Mouse (Mus musculus) small intestine, adult 2 months (tissue): ENCODE measurements around the gene Wdr48. TPM values are rescaled to one million over a fixed set of nuclear protein-coding genes. Genes with fewer than 3 reads are reported as not detected.

ENCODE experiments used
- H3K27ac ChIP-seq: fragments of 200-500 bp; 2 replicates; pipeline ENCODE4 v1.5.1; 2012; ENCODE audit warnings: low read depth, low read length, control low read depth, inconsistent platforms; ENCODE audit not compliant: insufficient read depth
- H3K27me3 ChIP-seq: fragments of 200-500 bp; 2 replicates; pipeline ENCODE4 v1.6.1; 2012; ENCODE audit warnings: mild to moderate bottlenecking, moderate library complexity, low read length, inconsistent platforms; ENCODE audit not compliant: control insufficient read depth, insufficient read depth
- H3K36me3 ChIP-seq: fragments of 200-500 bp; 2 replicates; pipeline ENCODE4 v1.6.1; 2012; ENCODE audit warnings: mild to moderate bottlenecking, low read length, control low read depth, inconsistent platforms; ENCODE audit not compliant: control insufficient read depth, insufficient read depth
- H3K4me1 ChIP-seq: fragments of 200-500 bp; 2 replicates; pipeline ENCODE4 v1.6.1; 2012; ENCODE audit warnings: low read length, inconsistent platforms, mixed read lengths; ENCODE audit not compliant: control insufficient read depth, insufficient read depth, insufficient read length
- H3K4me3 ChIP-seq: fragments of 200-500 bp; 2 replicates; pipeline ENCODE4 v1.5.1; 2012; ENCODE audit warnings: low read depth, mild to moderate bottlenecking, control low read depth, inconsistent platforms, low read length, moderate library complexity
- CTCF ChIP-seq: fragments of 200-500 bp; IDR thresholded peaks from 2 replicates; pipeline ENCODE4 v1.5.1; 2012; ENCODE audit warnings: low read depth, mild to moderate bottlenecking, control low read depth, inconsistent platforms, low read length, moderate library complexity, mixed read lengths; ENCODE audit not compliant: insufficient replicate concordance, insufficient read length; ENCODE audit errors: extremely low read depth
- POLR2A ChIP-seq: fragments of 200-500 bp; IDR thresholded peaks from 2 replicates; pipeline ENCODE4 v1.6.1; 2012; ENCODE audit warnings: low read depth, mild to moderate bottlenecking, control low read depth, inconsistent platforms, low read length, moderate library complexity
- WGBS: fragments of 180-500 bp; shearing (Covaris S2); methylation state at CpG from one replicate; pipeline ENCODE4 v1.1.7; 2018; 5-methylcytosine and 5-hydroxymethylcytosine counted together
- polyA plus RNA-seq: library from polyadenylated mRNA; depleted of rRNA; stranded (reverse); fragments of >200 nt; gene quantifications from 2 replicates; pipeline ENCODE4 v1.2.3, GENCODE M21; 2012; rRNA removed

Gene Wdr48
- 8.6 and 15.5 TPM in 2 replicates for polyA plus RNA-seq

DNA sequence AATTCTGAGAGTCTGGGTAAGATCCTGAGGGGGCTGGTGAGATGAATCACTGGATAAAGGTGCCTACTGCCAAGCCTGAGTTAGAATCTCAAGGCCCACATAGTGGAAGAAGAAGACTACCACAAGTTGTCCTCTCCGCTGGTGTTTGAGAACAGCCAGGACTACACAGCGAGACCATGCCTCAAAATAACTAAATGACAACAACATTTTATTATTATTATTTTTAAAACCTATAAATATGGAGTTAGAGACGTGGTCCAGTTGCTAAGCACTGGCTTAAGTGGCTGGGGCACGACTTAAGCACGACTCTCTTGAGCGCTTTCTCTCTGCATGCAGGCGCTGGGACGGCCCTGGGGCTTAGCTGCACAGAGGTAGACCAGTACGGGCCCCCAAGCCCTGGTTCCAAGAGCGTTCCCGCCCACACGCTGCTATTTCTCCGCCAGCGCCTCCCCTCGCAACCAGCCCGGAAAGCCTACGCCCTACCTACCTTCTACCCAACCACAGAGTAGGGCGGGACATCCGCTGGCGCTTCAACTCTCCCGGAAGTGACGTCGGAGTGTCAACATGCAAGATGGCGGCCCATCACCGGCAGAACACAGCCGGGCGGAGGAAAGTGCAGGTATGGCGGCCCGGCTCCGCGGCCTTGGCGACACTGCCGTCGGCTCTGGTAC is at the start of gene Wdr48:
Wdr48 (plus strand) TSS at position 540 of the 671 bp plus-strand sequence.
- no peaks in the 10 kb centered on the region for H3K36me3 ChIP-seq
- WGBS = 3% methylated on average over 34 of the region's 34 CpGs
- TF ChIP-seq POLR2A (peak; percentile 77), CTCF (no peak)
- no peaks in the 10 kb centered on the region for H3K27me3 ChIP-seq
- H3K27ac ChIP-seq = no peak within 1 kb of the TSS; the same call in 1 of the 2 replicates
- peak within 1 kb of the TSS; percentile 93 for H3K4me3 ChIP-seq
- peaks cover 3% of the 10 kb centered on the region; the same call in 1 of the 2 replicates for H3K4me1 ChIP-seq

DNA sequence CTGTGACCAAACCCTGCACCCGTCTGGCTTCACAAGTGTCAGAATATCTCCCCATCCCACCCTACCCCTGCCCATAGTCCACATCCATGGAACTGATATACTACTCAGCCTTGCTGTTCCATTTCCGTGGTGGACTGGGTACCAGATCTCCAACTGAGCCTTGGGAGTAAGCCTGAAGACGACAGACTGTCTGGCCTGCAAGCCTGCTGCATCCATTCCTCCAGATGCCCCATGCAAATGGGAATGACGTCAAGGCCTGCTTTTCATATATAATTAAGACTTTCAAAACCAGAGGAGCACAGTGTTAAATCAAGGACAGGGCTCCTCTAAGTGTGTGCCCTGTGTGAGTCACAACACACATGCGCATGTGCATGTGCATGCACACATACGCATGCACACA is 47.5 kb upstream of the Wdr48 start:
- TF ChIP-seq POLR2A (no peak), CTCF (no peak)
- Histone ChIP-seq H3K27me3 (no peaks in the 10 kb centered on the region), H3K4me1 (peaks cover under 1% of the 10 kb centered on the region; the same call in 1 of the 2 replicates), H3K36me3 (no peaks in the 10 kb centered on the region), H3K4me3 (no peak overlapping the region), H3K27ac (no peak overlapping the region)
- WGBS = 84% methylated on average over 6 of the region's 6 CpGs

DNA sequence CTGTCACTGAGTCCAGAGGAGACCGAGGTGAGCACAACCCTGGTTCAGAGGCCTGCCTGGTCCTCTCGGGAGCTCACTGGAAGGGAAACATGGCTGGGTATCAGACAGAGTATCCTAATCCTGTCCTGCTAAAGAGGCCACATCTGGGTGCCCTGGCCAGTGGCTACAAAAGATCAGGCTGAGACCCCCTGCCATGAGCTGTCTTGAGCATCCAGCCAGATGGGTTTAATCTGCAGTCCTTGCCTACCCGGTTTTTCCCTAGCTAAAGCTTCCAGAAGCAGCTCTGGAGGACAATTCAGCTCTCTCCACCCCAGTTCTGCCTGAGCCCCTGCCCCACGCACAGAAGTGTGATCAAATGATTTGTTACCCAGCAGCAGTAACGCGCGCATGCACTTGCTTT is 46.0 kb upstream of the Wdr48 start:
- no peak overlapping the region for H3K4me3 ChIP-seq

GRCm38 (mm10) chr9:119849214-119849613 is 45.5 kb upstream of the Wdr48 start:
- Histone ChIP-seq H3K27me3 (no peaks in the 10 kb centered on the region), H3K27ac (no peak overlapping the region), H3K36me3 (no peaks in the 10 kb centered on the region), H3K4me1 (no peaks in the 10 kb centered on the region), H3K4me3 (no peak overlapping the region)
- WGBS = 15% methylated on average over 8 of the region's 8 CpGs
- TF ChIP-seq POLR2A (no peak), CTCF (no peak)

More for the DNA sequence above, 46.0 kb upstream of the Wdr48 start:
- WGBS = 59% methylated on average over 7 of the region's 7 CpGs
- no peak overlapping the region for H3K27ac ChIP-seq
- no peaks in the 10 kb centered on the region for H3K27me3 ChIP-seq
- no peaks in the 10 kb centered on the region for H3K36me3 ChIP-seq
- TF ChIP-seq CTCF = no peak
- TF ChIP-seq POLR2A = no peak
- H3K4me1 ChIP-seq = no peaks in the 10 kb centered on the region

GRCm38 (mm10) chr9:119852347-119853030 is 42.2 kb upstream of the Wdr48 start:
- H3K27me3 ChIP-seq = no peaks in the 10 kb centered on the region
- H3K4me1 ChIP-seq = no peaks in the 10 kb centered on the region
- no peaks in the 10 kb centered on the region for H3K36me3 ChIP-seq
- H3K4me3 ChIP-seq = no peak overlapping the region
- TF ChIP-seq POLR2A (no peak), CTCF (no peak)
- H3K27ac ChIP-seq = no peak overlapping the region
- WGBS = 77% methylated on average over 10 of the region's 10 CpGs

DNA sequence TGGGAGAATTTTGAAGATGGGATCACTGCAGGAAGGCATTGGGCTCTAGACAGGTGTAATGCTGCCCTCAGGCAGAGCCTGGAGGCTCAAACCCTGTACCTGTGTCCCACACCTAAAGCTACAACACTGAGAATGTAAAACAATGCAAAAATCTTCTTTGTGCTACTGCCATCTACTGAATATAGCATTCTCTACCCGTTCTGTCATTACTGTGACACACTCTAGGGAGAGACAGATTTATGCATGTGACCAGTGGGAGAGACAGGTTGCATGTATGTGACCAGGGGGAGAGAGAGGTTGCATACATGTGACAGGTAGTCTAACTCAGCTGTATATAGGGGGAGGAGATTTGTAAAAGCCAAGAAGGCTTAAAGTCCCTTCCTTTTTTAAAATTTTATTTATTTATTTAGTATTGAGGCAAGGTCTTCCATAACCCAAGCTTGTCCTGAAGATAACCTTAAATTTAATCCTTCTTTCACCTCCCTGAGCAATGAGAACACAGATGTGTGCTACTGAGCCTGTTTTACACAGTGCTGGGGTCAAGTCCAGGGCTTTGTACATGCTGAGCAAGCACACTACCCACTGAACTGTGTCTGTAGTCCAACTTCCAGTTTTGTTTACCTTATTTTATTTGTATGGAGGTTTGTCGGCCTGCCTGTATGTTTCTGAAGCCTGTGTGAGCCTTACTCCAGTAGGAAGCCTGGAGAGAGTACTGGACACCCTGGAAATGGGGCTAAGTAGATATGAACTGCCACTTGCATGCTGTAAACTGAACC is 41.4 kb upstream of the Wdr48 start:
- no peaks in the 10 kb centered on the region for H3K36me3 ChIP-seq
- H3K27ac ChIP-seq = no peak overlapping the region
- WGBS = 48% methylated on average over 2 of the region's 2 CpGs
- no peaks in the 10 kb centered on the region for H3K27me3 ChIP-seq
- H3K4me3 ChIP-seq = no peak overlapping the region
- TF ChIP-seq CTCF = no peak
- TF ChIP-seq POLR2A = no peak
- H3K4me1 ChIP-seq = no peaks in the 10 kb centered on the region

- Histone ChIP-seq H3K27ac (no peak overlapping the region), H3K4me1 (no peaks in the 10 kb centered on the region), H3K36me3 (no peaks in the 10 kb centered on the region), H3K4me3 (no peak overlapping the region), H3K27me3 (no peaks in the 10 kb centered on the region)
- no peak for TF ChIP-seq POLR2A
- no peak for TF ChIP-seq CTCF
- whole genome bisulfite sequencing = 29% methylated on average over 8 of the region's 8 CpGs
Measured at GRCm38 (mm10) chr9:119854170-119854569, 40.5 kb upstream of the Wdr48 start.
